Mouse (Mus musculus) erythroid progenitor cell, adult 5-6 weeks (primary cell): ENCODE measurements around the gene Ikzf4. TPM values are rescaled to one million over a fixed set of nuclear protein-coding genes. Genes with fewer than 3 reads are reported as not detected.

Experiments used
- total RNA-seq, 2 experiments: library from RNA; stranded (forward) in 1 of 2; stranded (reverse) in 1 of 2; fragments of 150-400 nt in 1 of 2; fragments of 186-747, 209-891 nt in 1 of 2; gene quantifications; 2 replicates each; pipeline versions ENCODE4 v1.2.3 to v1.2.4; 2015 to 2017; ENCODE audit warnings: low replicate concordance in 2 of 2

Ikzf4 gene
- total RNA-seq, 2 experiments from 2014 or later, result not detected

Other genes starting within 250 kb of the Ikzf4 start
- not detected in 2 replicates for gene Slc39a5, start 244.8 kb downstream of the Ikzf4 start, total RNA-seq (2015; ENCODE audit: low replicate concordance)
- not detected in 2 replicates for gene Slc39a5, start 244.8 kb downstream of the Ikzf4 start, total RNA-seq (2017; ENCODE audit: low replicate concordance)
- 28.5 TPM in 2 replicates for gene Nabp2, start 234.5 kb downstream of the Ikzf4 start, total RNA-seq (2015; ENCODE audit: low replicate concordance)
- gene Nabp2, start 234.5 kb downstream of the Ikzf4 start, total RNA-seq (2017; ENCODE audit: low replicate concordance), result 13.1 and 15.5 TPM in 2 replicates
- 3.4 and 11.5 TPM in 2 replicates for gene Rnf41, start 234.3 kb downstream of the Ikzf4 start, total RNA-seq (2015; ENCODE audit: low replicate concordance)
- gene Rnf41, start 234.3 kb downstream of the Ikzf4 start, total RNA-seq (2017; ENCODE audit: low replicate concordance), result 4.0 and 4.4 TPM in 2 replicates
- 70.4 and 112 TPM in 2 replicates for gene Smarcc2, start 186.7 kb downstream of the Ikzf4 start, total RNA-seq (2015; ENCODE audit: low replicate concordance)
- gene Smarcc2, start 186.7 kb downstream of the Ikzf4 start, total RNA-seq (2017; ENCODE audit: low replicate concordance), result 101 and 117 TPM in 2 replicates
- 353 and 444 TPM in 2 replicates for gene Myl6, start 151.8 kb downstream of the Ikzf4 start, total RNA-seq (2015; ENCODE audit: low replicate concordance)
- 506 and 519 TPM in 2 replicates for gene Myl6, start 151.8 kb downstream of the Ikzf4 start, total RNA-seq (2017; ENCODE audit: low replicate concordance)
- 4.0 TPM in 1 of 2 replicates, not detected in the other for gene Myl6b, start 147.3 kb downstream of the Ikzf4 start, total RNA-seq (2015; ENCODE audit: low replicate concordance)
- 0.51 TPM in 1 of 2 replicates, not detected in the other for gene Myl6b, start 147.3 kb downstream of the Ikzf4 start, total RNA-seq (2017; ENCODE audit: low replicate concordance)
- gene Esyt1, start 120.1 kb downstream of the Ikzf4 start, total RNA-seq (2015; ENCODE audit: low replicate concordance), result 23.4 and 27.2 TPM in 2 replicates
- 29.7 and 30.8 TPM in 2 replicates for gene Esyt1, start 120.1 kb downstream of the Ikzf4 start, total RNA-seq (2017; ENCODE audit: low replicate concordance)
- 0.72 and 2.9 TPM in 2 replicates for gene Zc3h10, start 98.2 kb downstream of the Ikzf4 start, total RNA-seq (2015; ENCODE audit: low replicate concordance)
- gene Zc3h10, start 98.2 kb downstream of the Ikzf4 start, total RNA-seq (2017; ENCODE audit: low replicate concordance), result 5.9 and 6.4 TPM in 2 replicates
- 1,611 and 1,688 TPM in 2 replicates for gene Rpl41, start 96.7 kb downstream of the Ikzf4 start, total RNA-seq (2015; ENCODE audit: low replicate concordance)
- gene Rpl41, start 96.7 kb downstream of the Ikzf4 start, total RNA-seq (2017; ENCODE audit: low replicate concordance), result 704 and 1,169 TPM in 2 replicates
- gene Pa2g4, start 80.0 kb downstream of the Ikzf4 start, total RNA-seq (2015; ENCODE audit: low replicate concordance), result 122 and 141 TPM in 2 replicates
- 87.7 and 97.9 TPM in 2 replicates for gene Pa2g4, start 80.0 kb downstream of the Ikzf4 start, total RNA-seq (2017; ENCODE audit: low replicate concordance)
- gene Erbb3, start 56.3 kb downstream of the Ikzf4 start, total RNA-seq (2015; ENCODE audit: low replicate concordance), result 0.84 and 1.1 TPM in 2 replicates
- 0.39 and 0.53 TPM in 2 replicates for gene Erbb3, start 56.3 kb downstream of the Ikzf4 start, total RNA-seq (2017; ENCODE audit: low replicate concordance)
- gene Rps26, start 19.2 kb downstream of the Ikzf4 start, total RNA-seq (2015; ENCODE audit: low replicate concordance), result 581 and 593 TPM in 2 replicates
- gene Rps26, start 19.2 kb downstream of the Ikzf4 start, total RNA-seq (2017; ENCODE audit: low replicate concordance), result 151 and 338 TPM in 2 replicates
- 21.4 and 35.7 TPM in 2 replicates for gene Suox, start 28.1 kb upstream of the Ikzf4 start, total RNA-seq (2015; ENCODE audit: low replicate concordance)
- 27.7 and 43.4 TPM in 2 replicates for gene Suox, start 28.1 kb upstream of the Ikzf4 start, total RNA-seq (2017; ENCODE audit: low replicate concordance)
- gene Rab5b, start 50.3 kb upstream of the Ikzf4 start, total RNA-seq (2015; ENCODE audit: low replicate concordance), result 30.6 and 54.1 TPM in 2 replicates
- gene Rab5b, start 50.3 kb upstream of the Ikzf4 start, total RNA-seq (2017; ENCODE audit: low replicate concordance), result 37.7 and 46.8 TPM in 2 replicates
- gene Pmel, start 58.2 kb upstream of the Ikzf4 start, total RNA-seq (2015; ENCODE audit: low replicate concordance), result not detected in 2 replicates
- 0.39 TPM in 1 of 2 replicates, not detected in the other for gene Pmel, start 58.2 kb upstream of the Ikzf4 start, total RNA-seq (2017; ENCODE audit: low replicate concordance)
- gene Cdk2, start 59.0 kb upstream of the Ikzf4 start, total RNA-seq (2015; ENCODE audit: low replicate concordance), result 111 and 124 TPM in 2 replicates
- gene Cdk2, start 59.0 kb upstream of the Ikzf4 start, total RNA-seq (2017; ENCODE audit: low replicate concordance), result 62.0 and 73.5 TPM in 2 replicates
- 9.6 and 16.2 TPM in 2 replicates for gene Dgka, start 98.9 kb upstream of the Ikzf4 start, total RNA-seq (2015; ENCODE audit: low replicate concordance)
- gene Dgka, start 98.9 kb upstream of the Ikzf4 start, total RNA-seq (2017; ENCODE audit: low replicate concordance), result 2.5 and 9.6 TPM in 2 replicates
- gene Pym1, start 101.9 kb upstream of the Ikzf4 start, total RNA-seq (2015; ENCODE audit: low replicate concordance), result 13.8 and 19.5 TPM in 2 replicates
- gene Pym1, start 101.9 kb upstream of the Ikzf4 start, total RNA-seq (2017; ENCODE audit: low replicate concordance), result 15.5 and 19.7 TPM in 2 replicates
- gene Mmp19, start 144.9 kb upstream of the Ikzf4 start, total RNA-seq (2015; ENCODE audit: low replicate concordance), result 1.3 and 1.4 TPM in 2 replicates
- gene Mmp19, start 144.9 kb upstream of the Ikzf4 start, total RNA-seq (2017; ENCODE audit: low replicate concordance), result 0.90 and 1.9 TPM in 2 replicates
- 15.1 and 15.5 TPM in 2 replicates for gene Dnajc14, start 158.1 kb upstream of the Ikzf4 start, total RNA-seq (2015; ENCODE audit: low replicate concordance)
- gene Dnajc14, start 158.1 kb upstream of the Ikzf4 start, total RNA-seq (2017; ENCODE audit: low replicate concordance), result 23.5 and 24.6 TPM in 2 replicates
- 6.5 TPM in 1 of 2 replicates, not detected in the other for gene Tmem198b, start 158.4 kb upstream of the Ikzf4 start, total RNA-seq (2015; ENCODE audit: low replicate concordance)
- 0.26 and 2.0 TPM in 2 replicates for gene Tmem198b, start 158.4 kb upstream of the Ikzf4 start, total RNA-seq (2017; ENCODE audit: low replicate concordance)
- gene Sarnp, start 171.3 kb upstream of the Ikzf4 start, total RNA-seq (2015; ENCODE audit: low replicate concordance), result 151 and 206 TPM in 2 replicates
- 162 and 172 TPM in 2 replicates for gene Sarnp, start 171.3 kb upstream of the Ikzf4 start, total RNA-seq (2017; ENCODE audit: low replicate concordance)
- gene Ormdl2, start 175.7 kb upstream of the Ikzf4 start, total RNA-seq (2015; ENCODE audit: low replicate concordance), result 32.7 and 45.4 TPM in 2 replicates
- 23.9 and 91.4 TPM in 2 replicates for gene Ormdl2, start 175.7 kb upstream of the Ikzf4 start, total RNA-seq (2017; ENCODE audit: low replicate concordance)
- 0.36 TPM in 1 of 2 replicates, not detected in the other for gene Gdf11, start 245.7 kb upstream of the Ikzf4 start, total RNA-seq (2015; ENCODE audit: low replicate concordance)
- not detected in 2 replicates for gene Gdf11, start 245.7 kb upstream of the Ikzf4 start, total RNA-seq (2017; ENCODE audit: low replicate concordance)